Mouse (Mus musculus): ENCODE measurements around the gene B4galt1. TPM values are rescaled to one million over a fixed set of nuclear protein-coding genes. Genes with fewer than 3 reads are reported as not detected.

The B4galt1 gene
- total and polyA plus RNA-seq, 3 experiments: 53.0 to 197 (median 67.7) TPM

GRCm38 (mm10) chr4:40818421-40818820 is 35.4 kb downstream of the B4galt1 start:
- DNase-seq: no peak

- peak; percentile 72 for DNase-seq
These were observed 35.9 kb downstream of the B4galt1 start for GRCm38 (mm10) chr4:40817936-40818335.

GRCm38 (mm10) chr4:40815775-40816372 is 37.9 kb downstream of the B4galt1 start:
- no peak for DNase-seq

- no peak for DNase-seq
These were observed 38.7 kb downstream of the B4galt1 start for GRCm38 (mm10) chr4:40815120-40815519.

GRCm38 (mm10) chr4:40814359-40814758 is 39.4 kb downstream of the B4galt1 start:
- no peak for DNase-seq

GRCm38 (mm10) chr4:40812891-40813290 is 40.9 kb downstream of the B4galt1 start:
- DNase-seq: no peak

- DNase-seq: no peak
These were observed 43.3 kb downstream of the B4galt1 start for GRCm38 (mm10) chr4:40810481-40810880.

GRCm38 (mm10) chr4:40807382-40807781 is 46.4 kb downstream of the B4galt1 start:
- no peak for DNase-seq

GRCm38 (mm10) chr4:40805401-40805800 is 48.4 kb downstream of the B4galt1 start:
- no peak for DNase-seq

- no peak for DNase-seq
These were observed 51.0 kb downstream of the B4galt1 start for GRCm38 (mm10) chr4:40802787-40803186.

- no peak for DNase-seq
These were observed 51.9 kb downstream of the B4galt1 start for GRCm38 (mm10) chr4:40801908-40802307.

- DNase-seq: no peak
These were observed 52.9 kb downstream of the B4galt1 start for GRCm38 (mm10) chr4:40800873-40801272.

GRCm38 (mm10) chr4:40798833-40799555 is 54.8 kb downstream of the B4galt1 start:
- DNase-seq: peak; percentile 92

- DNase-seq: no peak
These were observed 58.0 kb downstream of the B4galt1 start for GRCm38 (mm10) chr4:40795761-40796160.

- DNase-seq: no peak
These were observed 59.5 kb downstream of the B4galt1 start for GRCm38 (mm10) chr4:40794320-40794719.

GRCm38 (mm10) chr4:40791176-40791575 is 62.6 kb downstream of the B4galt1 start:
- no peak for DNase-seq

GRCm38 (mm10) chr4:40786578-40786977 is 67.2 kb downstream of the B4galt1 start:
- DNase-seq: no peak

- DNase-seq: no peak
These were observed 68.1 kb downstream of the B4galt1 start for GRCm38 (mm10) chr4:40785620-40786166.

- DNase-seq: peak; percentile 52
These were observed 69.1 kb downstream of the B4galt1 start for GRCm38 (mm10) chr4:40784556-40785169.

GRCm38 (mm10) chr4:40783049-40783448 is 70.8 kb downstream of the B4galt1 start:
- DNase-seq: no peak

- DNase-seq: no peak
These were observed 71.9 kb downstream of the B4galt1 start for GRCm38 (mm10) chr4:40781797-40782495.

GRCm38 (mm10) chr4:40781143-40781542 is 72.7 kb downstream of the B4galt1 start:
- peak; percentile 40 for DNase-seq

Data from adrenal gland, adult 2 months (tissue).